Mouse (Mus musculus) kidney, embryonic 16.5 days (tissue): ENCODE results near the gene H13. TPM values are rescaled to one million over a fixed set of nuclear protein-coding genes. Genes with fewer than 3 reads are reported as not detected.

Experiments
- ATAC-seq: fragments of 200-750 bp; cut with Nextera tagmentation; 2 replicates; pipeline ENCODE4 v1.8.0; 2017; ENCODE audit warnings: moderate TSS enrichment; ENCODE audit not compliant: low FRiP score, low TSS enrichment
- H3K27ac ChIP-seq: fragments of 300-500 bp; sonication (generic); 2 replicates; pipeline ENCODE4 v1.5.1; 2014; ENCODE audit warnings: low read length
- H3K27me3 ChIP-seq: fragments of 300-500 bp; sonication (generic); 2 replicates; pipeline ENCODE4 v1.6.1; 2014; ENCODE audit warnings: low read length, control low read depth, mixed read lengths; ENCODE audit not compliant: insufficient read depth
- H3K36me3 ChIP-seq: fragments of 300-500 bp; sonication (generic); 2 replicates; pipeline ENCODE4 v1.6.1; 2014; ENCODE audit warnings: low read length, control low read depth, mixed read lengths; ENCODE audit not compliant: insufficient read depth
- H3K4me1 ChIP-seq: fragments of 300-500 bp; sonication (generic); 2 replicates; pipeline ENCODE4 v1.6.1; 2014; ENCODE audit warnings: low read length, control low read depth, mixed read lengths; ENCODE audit not compliant: insufficient read depth
- H3K4me2 ChIP-seq: fragments of 300-500 bp; sonication (generic); replicated peaks from 2 replicates; pipeline ENCODE4 v1.6.1; 2014; ENCODE audit warnings: low read depth, low read length
- H3K4me3 ChIP-seq: fragments of 300-500 bp; sonication (generic); 2 replicates; pipeline ENCODE4 v1.5.1; 2014; ENCODE audit warnings: mild to moderate bottlenecking, low read length
- H3K9ac ChIP-seq: fragments of 300-500 bp; sonication (generic); replicated peaks from 2 replicates; pipeline ENCODE4 v1.6.1; 2014; ENCODE audit warnings: low read length
- H3K9me3 ChIP-seq: fragments of 300-500 bp; sonication (generic); 2 replicates; pipeline ENCODE4 v1.6.1; 2016; ENCODE audit warnings: low read length, control low read depth
- WGBS: fragments of 180-500 bp; shearing (Covaris S2); extraction: QIAGEN DNeasy Blood & Tissue Kit; methylation state at CpG from one replicate; pipeline ENCODE4 v1.1.7; 2014; 5-methylcytosine and 5-hydroxymethylcytosine counted together
- polyA plus RNA-seq: library from polyadenylated mRNA; unstranded; fragments of >200 nt; fragmentation: Nextera tagmentation; extraction: Ambion mirVana; gene quantifications from 2 replicates; pipeline ENCODE4 v1.2.1, GENCODE M21; 2015

H13 gene
- polyA plus RNA-seq, 1 experiment from 2014 or later, result 158 TPM

DNA sequence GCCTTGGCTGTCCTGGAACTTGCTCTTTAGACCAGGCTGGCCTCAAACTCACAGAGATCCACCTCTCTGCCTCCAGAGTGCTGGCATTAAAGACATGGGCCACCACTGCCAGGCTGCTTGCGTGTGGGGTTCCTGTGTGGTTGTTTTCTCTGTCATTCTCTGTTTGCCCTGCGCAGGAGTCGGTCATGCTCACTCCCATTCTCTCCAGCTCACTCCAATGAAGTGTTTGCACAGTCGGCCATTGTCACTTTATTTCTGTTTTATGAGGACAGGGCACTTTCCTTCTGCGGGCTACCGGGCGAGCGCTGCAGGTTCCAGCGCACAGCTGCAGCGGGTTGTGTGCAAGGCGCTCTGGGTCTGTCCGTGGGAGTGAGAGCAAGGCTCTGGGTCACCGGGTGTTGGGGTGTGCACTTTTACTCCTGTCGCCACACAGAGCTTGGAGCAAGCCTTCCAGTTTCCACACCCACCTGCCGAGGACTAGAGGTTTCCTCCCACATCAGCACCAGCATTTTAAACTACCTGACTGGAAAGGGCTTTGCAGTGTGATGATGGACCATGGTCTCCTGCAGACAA is 56.0 kb downstream of the H13 start:
- H3K27me3 ChIP-seq, result no peaks in the 10 kb centered on the region
- ATAC-seq, result no peak
- H3K36me3 ChIP-seq, result no peaks in the 10 kb centered on the region
- no peak overlapping the region for H3K4me2 ChIP-seq
- H3K4me3 ChIP-seq, result no peak overlapping the region
- WGBS, result 35% methylated on average over 15 of the region's 15 CpGs
- H3K9me3 ChIP-seq, result no peaks in the 10 kb centered on the region
- H3K27ac ChIP-seq, result peak overlapping the region; percentile 12; the same call in 1 of the 2 replicates
- H3K4me1 ChIP-seq, result peaks cover 60% of the 10 kb centered on the region
- H3K9ac ChIP-seq, result no peak overlapping the region

DNA sequence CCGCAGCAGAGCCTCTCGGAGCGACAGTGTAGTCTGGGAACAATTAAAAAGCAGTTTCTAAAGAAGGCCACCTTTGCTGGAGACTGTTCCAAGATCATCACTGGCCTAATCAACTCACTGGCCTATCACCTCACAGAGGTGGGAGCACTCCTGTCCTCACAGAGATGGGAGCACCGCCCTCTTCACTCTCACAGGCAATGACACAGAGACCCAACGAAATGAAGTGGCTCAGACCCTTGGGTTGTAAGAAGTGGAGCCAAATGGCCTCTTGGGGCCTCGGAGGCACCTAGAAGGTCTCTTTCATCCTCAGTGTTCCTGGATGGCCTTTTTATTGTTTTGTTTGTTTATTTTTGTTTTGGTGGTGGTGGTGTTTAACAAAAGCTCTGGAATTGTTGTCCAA is 57.0 kb downstream of the H13 start:
- Histone ChIP-seq H3K27ac (peak overlapping the region; percentile 54; the same call in 1 of the 2 replicates), H3K36me3 (no peaks in the 10 kb centered on the region), H3K9ac (no peak overlapping the region), H3K27me3 (no peaks in the 10 kb centered on the region), H3K9me3 (no peaks in the 10 kb centered on the region), H3K4me1 (peaks cover 61% of the 10 kb centered on the region), H3K4me3 (no peak overlapping the region), H3K4me2 (no peak overlapping the region)
- WGBS, result 78% methylated on average over 6 of the region's 6 CpGs
- ATAC-seq, result no peak

DNA sequence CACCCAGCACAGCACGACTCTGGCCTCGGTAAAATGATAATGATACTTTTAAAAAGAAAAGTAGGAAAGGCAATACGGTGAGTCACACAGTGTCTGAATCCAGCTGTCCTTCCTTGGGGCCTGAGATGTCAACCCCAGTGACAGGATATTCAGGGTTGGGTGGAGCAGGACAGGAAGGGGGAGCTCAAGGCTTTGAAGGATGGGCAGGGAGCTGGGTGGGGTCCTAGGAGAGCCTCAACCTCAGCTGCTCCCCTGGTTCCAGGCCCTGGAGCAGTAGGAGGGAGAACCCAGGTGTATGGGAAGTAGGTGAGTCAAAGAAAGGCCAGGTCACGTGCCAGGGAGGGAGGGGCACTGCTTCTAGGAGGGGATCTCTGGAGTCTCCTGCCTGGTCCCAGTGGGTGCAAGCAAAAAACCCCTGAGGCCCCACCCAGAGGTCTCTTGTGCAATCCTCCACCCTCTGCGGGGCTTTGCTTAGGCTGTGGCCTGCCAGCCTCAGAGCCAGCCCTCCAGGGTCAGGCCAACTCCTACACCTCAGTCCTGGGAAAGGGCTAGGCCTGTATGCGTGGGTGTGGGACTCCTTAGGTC is 57.6 kb downstream of the H13 start:
- Histone ChIP-seq H3K27ac (peak overlapping the region; percentile 54), H3K9ac (no peak overlapping the region), H3K9me3 (no peaks in the 10 kb centered on the region), H3K4me1 (peaks cover 61% of the 10 kb centered on the region), H3K4me2 (no peak overlapping the region), H3K36me3 (no peaks in the 10 kb centered on the region), H3K27me3 (no peaks in the 10 kb centered on the region), H3K4me3 (no peak overlapping the region)
- WGBS, result 30% methylated on average over 6 of the region's 6 CpGs
- ATAC-seq, result peak; percentile 14; the same call in 1 of the 2 replicates

DNA sequence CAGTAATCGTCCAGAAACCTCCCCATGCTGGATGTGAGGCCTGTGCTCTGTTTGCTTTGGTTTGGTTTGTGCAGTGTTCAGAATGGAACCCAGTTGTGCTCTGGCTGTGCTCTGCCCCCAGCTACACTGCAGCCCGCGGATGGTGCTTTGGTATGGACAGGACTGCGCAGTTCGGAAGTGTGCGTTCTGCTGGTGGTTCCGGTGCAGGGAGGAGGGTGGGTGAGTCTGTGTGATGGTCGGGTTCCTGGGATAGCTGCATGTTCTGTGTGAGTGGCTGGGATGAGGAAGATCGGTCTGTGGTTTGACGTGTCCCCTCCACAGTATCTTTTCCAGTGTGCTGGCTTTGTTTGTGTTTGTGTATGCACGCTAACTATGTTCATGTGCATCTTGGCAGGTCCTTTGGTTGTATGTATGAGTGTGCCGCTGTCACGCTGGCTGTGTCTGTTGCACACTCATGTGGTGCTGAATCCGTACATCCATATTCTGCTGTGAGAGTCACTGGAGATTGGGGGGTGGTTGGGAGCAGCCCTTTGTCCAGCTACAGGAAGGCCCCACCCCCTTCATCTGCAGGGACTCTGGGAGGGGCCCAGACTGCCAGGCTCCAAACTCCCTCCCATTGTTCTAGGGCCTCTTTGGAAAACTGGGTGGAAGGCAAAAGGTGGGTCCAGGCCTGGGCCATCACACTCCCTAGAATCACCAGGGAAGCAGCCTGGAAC is 58.7 kb downstream of the H13 start:
- Histone ChIP-seq H3K9ac (peak overlapping the region; percentile 6), H3K4me3 (no peak overlapping the region), H3K36me3 (no peaks in the 10 kb centered on the region), H3K9me3 (no peaks in the 10 kb centered on the region), H3K27ac (peak overlapping the region; percentile 54), H3K4me2 (no peak overlapping the region), H3K4me1 (peaks cover 61% of the 10 kb centered on the region), H3K27me3 (no peaks in the 10 kb centered on the region)
- 81% methylated on average over 14 of the region's 14 CpGs for WGBS
- 0 out of 2 replicates have a peak, but pooled peaks have one; percentile 8 for ATAC-seq

DNA sequence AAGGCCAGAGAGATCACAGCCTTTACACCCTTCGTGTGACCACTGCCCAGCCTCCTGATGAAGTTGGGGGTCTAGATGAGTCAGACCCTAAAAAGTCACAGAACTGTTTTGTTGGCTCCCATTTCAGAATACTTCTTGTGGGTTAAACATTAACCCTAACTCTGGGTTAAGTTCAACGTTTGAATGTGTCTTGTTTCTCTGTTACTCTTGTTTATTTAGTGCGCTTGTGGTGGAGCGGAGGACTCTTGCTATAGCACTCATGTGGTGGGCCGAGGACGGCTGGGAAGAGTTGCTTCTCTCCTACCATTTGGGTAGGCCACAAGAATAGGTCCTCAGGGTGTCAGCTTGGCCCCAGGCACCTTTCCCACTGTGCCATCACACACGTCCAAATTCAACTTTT is 59.3 kb downstream of the H13 start:
- Histone ChIP-seq H3K4me1 (peaks cover 64% of the 10 kb centered on the region), H3K4me2 (no peak overlapping the region), H3K9me3 (no peaks in the 10 kb centered on the region), H3K9ac (no peak overlapping the region), H3K27me3 (no peaks in the 10 kb centered on the region), H3K27ac (peak overlapping the region; percentile 54), H3K36me3 (no peaks in the 10 kb centered on the region), H3K4me3 (no peak overlapping the region)
- WGBS, result 73% methylated on average over 7 of the region's 7 CpGs
- ATAC-seq, result no peak

DNA sequence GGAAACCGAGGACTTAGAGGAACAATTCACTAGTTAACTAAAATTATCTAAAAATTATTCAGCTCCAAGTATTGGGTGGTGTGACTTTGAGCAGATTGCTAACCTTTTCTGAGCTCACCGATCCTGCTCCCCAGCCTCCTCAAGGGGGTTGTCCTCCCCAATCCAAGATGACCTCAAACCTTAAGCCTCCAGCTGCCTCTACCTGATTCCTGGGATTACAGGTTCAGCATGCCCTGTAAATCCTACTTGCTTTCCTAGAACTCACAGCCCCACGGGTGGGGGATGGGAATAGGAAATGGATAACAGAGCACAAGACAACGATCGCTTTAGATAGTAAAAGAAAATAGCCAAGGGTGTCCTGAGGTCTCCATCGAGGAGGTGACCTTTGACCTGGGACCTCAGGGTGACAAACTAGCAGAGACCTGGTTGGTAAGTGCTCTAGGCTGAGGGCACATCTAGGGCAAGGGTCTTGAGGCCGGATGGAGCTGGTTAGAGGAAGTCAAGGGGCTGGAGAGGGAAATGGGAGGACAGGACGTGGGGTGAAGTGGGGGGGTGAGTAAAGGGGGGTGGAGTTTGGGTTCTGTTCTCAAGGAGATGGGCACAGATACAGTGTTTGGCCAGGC is 59.9 kb downstream of the H13 start:
- WGBS, result 29% methylated on average over 8 of the region's 8 CpGs

DNA sequence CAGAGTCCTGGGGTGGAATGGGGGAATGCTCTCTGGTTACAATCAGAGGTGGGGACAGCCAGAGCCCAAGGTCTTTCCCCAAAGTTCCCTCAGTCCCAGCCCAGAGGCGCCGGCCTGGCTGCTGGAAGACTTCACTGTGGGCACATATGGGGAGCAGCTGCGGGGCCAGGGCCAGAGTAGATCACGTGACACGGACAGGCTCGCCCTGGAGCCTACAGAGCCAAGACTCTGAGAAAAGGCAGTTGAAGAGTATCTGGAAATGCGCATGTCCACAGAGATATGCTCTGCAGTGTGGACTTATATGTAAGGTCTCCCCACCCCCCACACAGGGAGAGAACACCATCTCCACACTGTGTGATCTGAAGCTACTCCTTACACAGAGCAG is 60.4 kb downstream of the H13 start:
- H3K27ac ChIP-seq, result peak overlapping the region; percentile 54
- H3K4me3 ChIP-seq, result no peak overlapping the region
- H3K27me3 ChIP-seq, result no peaks in the 10 kb centered on the region
- peaks cover 64% of the 10 kb centered on the region for H3K4me1 ChIP-seq
- H3K36me3 ChIP-seq, result no peaks in the 10 kb centered on the region
- no peak overlapping the region for H3K4me2 ChIP-seq
- peak; percentile 70 for ATAC-seq
- H3K9me3 ChIP-seq, result no peaks in the 10 kb centered on the region
- 20% methylated on average over 7 of the region's 7 CpGs for WGBS
- H3K9ac ChIP-seq, result peak overlapping the region; percentile 42

More for the DNA sequence above, 59.9 kb downstream of the H13 start:
- Histone ChIP-seq H3K4me3 (no peak overlapping the region), H3K4me2 (no peak overlapping the region), H3K4me1 (peaks cover 64% of the 10 kb centered on the region), H3K9ac (peak overlapping the region; percentile 42), H3K9me3 (no peaks in the 10 kb centered on the region), H3K27me3 (no peaks in the 10 kb centered on the region), H3K36me3 (no peaks in the 10 kb centered on the region), H3K27ac (peak overlapping the region; percentile 54)
- no peak; the same call in 1 of the 2 replicates for ATAC-seq

DNA sequence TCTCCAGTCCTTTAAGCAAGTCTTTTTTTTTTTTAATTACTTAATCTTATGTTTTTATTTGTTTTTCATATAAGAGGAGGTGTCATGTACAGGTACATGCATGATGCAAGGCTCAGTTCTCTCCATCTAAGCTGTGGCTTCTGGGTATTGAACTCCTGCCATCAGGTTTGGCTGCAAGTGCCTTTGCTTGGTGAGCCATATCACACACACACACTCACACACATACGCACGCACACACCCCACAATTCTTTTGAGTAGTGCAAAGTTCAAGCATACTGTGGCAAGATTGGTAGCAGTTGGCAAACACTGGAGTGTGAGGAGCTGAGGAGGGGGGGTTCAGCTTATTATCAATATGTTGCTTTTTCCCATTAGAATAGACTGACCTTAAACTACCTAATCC is 63.9 kb downstream of the H13 start:
- WGBS, result 89% methylated on average over 2 of the region's 2 CpGs
- no peak overlapping the region for H3K4me3 ChIP-seq
- 0 out of 2 replicates have a peak overlapping the region, but pooled peaks have one; percentile 24 for H3K27ac ChIP-seq
- no peaks in the 10 kb centered on the region for H3K27me3 ChIP-seq
- peaks cover 56% of the 10 kb centered on the region for H3K4me1 ChIP-seq
- H3K36me3 ChIP-seq, result no peaks in the 10 kb centered on the region
- no peak overlapping the region for H3K9ac ChIP-seq
- no peak for ATAC-seq
- no peaks in the 10 kb centered on the region for H3K9me3 ChIP-seq
- H3K4me2 ChIP-seq, result no peak overlapping the region

DNA sequence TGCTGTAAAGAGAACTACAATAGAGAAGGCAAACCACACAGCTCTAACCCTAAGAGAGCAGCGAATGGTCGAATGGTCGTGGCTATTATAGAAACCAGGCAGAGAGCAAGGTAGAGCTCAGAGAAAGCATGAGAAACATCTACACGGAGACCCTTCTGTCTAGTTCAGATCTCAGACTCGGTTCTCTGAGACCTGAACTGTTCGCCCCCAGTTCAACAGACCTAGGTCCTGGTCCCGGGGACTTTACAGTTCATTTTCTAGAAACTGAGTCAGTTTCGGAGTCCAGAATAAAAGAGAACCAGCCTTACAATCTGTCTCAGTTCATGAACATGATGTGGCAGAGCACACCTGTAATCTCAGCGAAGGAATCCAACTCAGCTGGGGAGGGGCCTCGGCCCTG is 65.2 kb downstream of the H13 start:
- H3K27me3 ChIP-seq, result no peaks in the 10 kb centered on the region
- H3K9ac ChIP-seq, result peak overlapping the region; percentile 64
- 9% methylated on average over 10 of the region's 10 CpGs for WGBS

More for the DNA sequence above, 65.2 kb downstream of the H13 start:
- no peaks in the 10 kb centered on the region for H3K36me3 ChIP-seq
- peak overlapping the region; percentile 84 for H3K4me3 ChIP-seq
- H3K9me3 ChIP-seq, result no peaks in the 10 kb centered on the region
- H3K4me1 ChIP-seq, result peaks cover 50% of the 10 kb centered on the region
- H3K4me2 ChIP-seq, result peak overlapping the region; percentile 62
- ATAC-seq, result no peak
- H3K27ac ChIP-seq, result peak overlapping the region; percentile 99
